Mouse (Mus musculus) forebrain, postnatal 0 days (tissue): ENCODE measurements around the gene Spag9. TPM values are rescaled to one million over a fixed set of nuclear protein-coding genes. Genes with fewer than 3 reads are reported as not detected.
A peak's percentile ranks its signal among the peaks of the same experiment; 100 is the strongest.
"Not testable (repeated sequence)": the region's sequence is repeated elsewhere in the genome, so short reads cannot be mapped to it uniquely, and the experiment has no call there.

Source experiments
- ATAC-seq: fragments of 200-750 bp; cut with Nextera tagmentation; 2 replicates; pipeline ENCODE4 v1.8.0; 2017; ENCODE audit warnings: mild to moderate bottlenecking, moderate library complexity
- DNase-seq: peaks from one replicate; pipeline ENCODE4 v3.0.0-alpha.2; 2015
- H3K27ac ChIP-seq: fragments of 300-500 bp; sonication (generic); 2 replicates; pipeline ENCODE4 v1.5.1; 2014; ENCODE audit warnings: low read depth, mild to moderate bottlenecking, antibody characterized with exemption, low read length, moderate library complexity, mixed read lengths
- H3K27me3 ChIP-seq: fragments of 300-500 bp; sonication (generic); 2 replicates; pipeline ENCODE4 v1.6.1; 2014; ENCODE audit warnings: mild to moderate bottlenecking, low read length, mixed read lengths; ENCODE audit not compliant: insufficient read depth
- H3K36me3 ChIP-seq: fragments of 300-500 bp; sonication (generic); 2 replicates; pipeline ENCODE4 v1.6.1; 2014; ENCODE audit warnings: mild to moderate bottlenecking, moderate library complexity; ENCODE audit not compliant: insufficient read depth
- H3K4me1 ChIP-seq: fragments of 300-500 bp; sonication (generic); 2 replicates; pipeline ENCODE4 v1.6.1; 2014; ENCODE audit warnings: antibody characterized with exemption; ENCODE audit not compliant: insufficient read depth
- H3K4me2 ChIP-seq: fragments of 300-500 bp; sonication (generic); 2 replicates; pipeline ENCODE4 v1.6.1; 2014; ENCODE audit warnings: low read depth, mild to moderate bottlenecking, moderate library complexity
- H3K4me3 ChIP-seq: fragments of 300-500 bp; sonication (generic); 2 replicates; pipeline ENCODE4 v1.5.1; 2014; ENCODE audit warnings: low read depth, low read length, mixed read lengths
- H3K9ac ChIP-seq: fragments of 300-500 bp; sonication (generic); 2 replicates; pipeline ENCODE4 v1.6.1; 2014; ENCODE audit warnings: mild to moderate bottlenecking
- H3K9me3 ChIP-seq: fragments of 300-500 bp; sonication (generic); 2 replicates; pipeline ENCODE4 v1.6.1; 2016; ENCODE audit warnings: low read length
- CTCF ChIP-seq: sonication (generic); IDR thresholded peaks from 2 replicates; pipeline ENCODE4 v1.5.1; 2016; ENCODE audit warnings: antibody characterized with exemption, control low read depth, low read depth
- WGBS: fragments of 180-500 bp; shearing (Covaris S2); extraction: QIAGEN DNeasy Blood & Tissue Kit; methylation state at CpG from one replicate; pipeline ENCODE4 v1.1.7; 2014; 5-methylcytosine and 5-hydroxymethylcytosine counted together
- polyA plus RNA-seq: library from polyadenylated mRNA; unstranded; fragments of >200 nt; fragmentation: Nextera tagmentation; extraction: Ambion mirVana; gene quantifications from 2 replicates; pipeline ENCODE4 v1.2.1, GENCODE M21; 2015
- total RNA-seq: library from RNA; depleted of rRNA; stranded (reverse); fragments of >200 nt; gene quantifications from 2 replicates; pipeline ENCODE4 v1.2.3, GENCODE M21; 2014

Gene Spag9
- total and polyA plus RNA-seq, 2 experiments from 2014 or later, result 67.1 to 155 TPM

DNA sequence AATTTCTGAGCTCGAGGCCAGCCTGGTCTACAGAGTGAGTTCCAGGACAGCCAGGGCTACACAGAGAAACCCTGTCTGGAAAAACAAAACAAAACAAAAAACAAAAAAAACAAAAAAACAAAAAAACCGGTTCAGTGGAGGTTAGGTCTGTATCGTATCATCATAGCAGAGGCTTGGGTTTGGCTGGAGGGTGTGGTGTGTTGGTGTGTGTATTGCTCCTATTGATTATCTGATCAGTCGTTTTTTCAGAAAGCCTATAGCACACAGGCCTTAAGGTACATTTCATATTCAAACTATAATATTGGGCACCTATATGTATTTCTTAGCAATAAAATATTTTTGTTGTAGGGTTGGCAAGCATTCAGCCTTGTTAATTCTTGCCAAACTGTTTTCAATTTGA, 36.2 kb downstream of the Spag9 start:
- TF ChIP-seq CTCF, result no peak
- 84% methylated on average over 4 of the region's 4 CpGs for WGBS
- DNase-seq, result no peak

DNA sequence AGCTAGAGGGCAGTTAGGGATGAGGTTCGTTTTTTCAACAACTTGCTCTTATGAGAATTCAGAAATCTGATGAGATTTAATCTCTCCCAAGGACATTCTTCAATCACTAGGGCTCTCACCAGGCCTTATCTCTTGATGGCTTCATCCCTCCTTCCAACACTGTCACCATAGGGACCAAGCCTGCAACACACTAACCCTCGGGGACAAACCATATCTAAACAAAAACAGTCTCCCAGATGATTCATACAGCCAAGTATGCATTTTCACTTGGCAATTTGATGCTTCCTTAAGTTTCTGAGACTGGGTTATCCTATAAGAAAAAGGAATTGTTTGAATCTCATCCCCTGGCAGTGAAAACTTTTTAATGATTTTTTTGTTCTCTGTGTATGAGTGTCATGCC, 37.1 kb downstream of the Spag9 start:
- H3K4me3 ChIP-seq, result no peak overlapping the region
- no peak overlapping the region for H3K27ac ChIP-seq
- no peaks in the 10 kb centered on the region for H3K4me1 ChIP-seq
- no peak for TF ChIP-seq CTCF
- no peaks in the 10 kb centered on the region for H3K36me3 ChIP-seq
- DNase-seq (no peak), ATAC-seq (no peak)
- H3K27me3 ChIP-seq, result no peaks in the 10 kb centered on the region
- H3K9me3 ChIP-seq, result no peaks in the 10 kb centered on the region
- H3K9ac ChIP-seq, result no peak overlapping the region
- WGBS, result 64% methylated on average over 2 of the region's 2 CpGs
- no peak overlapping the region for H3K4me2 ChIP-seq

More for the DNA sequence above, 36.2 kb downstream of the Spag9 start:
- no peaks in the 10 kb centered on the region for H3K9me3 ChIP-seq
- H3K27ac ChIP-seq, result no peak overlapping the region
- no peaks in the 10 kb centered on the region for H3K4me1 ChIP-seq
- H3K4me2 ChIP-seq, result no peak overlapping the region
- no peak for ATAC-seq
- H3K36me3 ChIP-seq, result no peaks in the 10 kb centered on the region
- no peaks in the 10 kb centered on the region for H3K27me3 ChIP-seq
- no peak overlapping the region for H3K4me3 ChIP-seq
- H3K9ac ChIP-seq, result no peak overlapping the region

DNA sequence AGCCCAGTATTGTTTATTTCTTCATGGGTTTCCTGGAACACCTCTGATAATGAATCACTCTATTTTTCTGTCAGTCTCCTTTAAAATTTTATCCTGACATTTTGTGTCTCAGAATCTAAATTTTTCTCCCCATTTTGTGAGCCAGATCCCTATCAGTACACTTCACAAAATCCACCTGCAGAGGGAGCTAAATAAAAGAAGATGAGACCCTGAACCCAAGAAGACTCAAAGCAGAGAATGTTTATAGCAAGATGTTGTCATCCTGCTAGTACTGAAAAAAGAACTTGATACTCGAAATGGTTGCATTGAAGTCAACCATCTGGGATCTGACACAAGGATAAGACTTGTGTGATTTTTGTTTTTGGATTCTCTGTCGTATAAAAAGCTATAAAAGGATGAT, 40.1 kb downstream of the Spag9 start:
- Histone ChIP-seq H3K4me2 (no peak overlapping the region), H3K27me3 (no peaks in the 10 kb centered on the region), H3K27ac (0 out of 2 replicates have a peak overlapping the region, but pooled peaks have one; percentile 23), H3K9me3 (no peaks in the 10 kb centered on the region), H3K36me3 (no peaks in the 10 kb centered on the region), H3K4me1 (no peaks in the 10 kb centered on the region), H3K4me3 (no peak overlapping the region), H3K9ac (no peak overlapping the region)
- DNase-seq (peak; percentile 73), ATAC-seq (peak; percentile 87)
- peak; percentile 67 for TF ChIP-seq CTCF
- WGBS, result 25% methylated on average over 2 of the region's 2 CpGs

DNA sequence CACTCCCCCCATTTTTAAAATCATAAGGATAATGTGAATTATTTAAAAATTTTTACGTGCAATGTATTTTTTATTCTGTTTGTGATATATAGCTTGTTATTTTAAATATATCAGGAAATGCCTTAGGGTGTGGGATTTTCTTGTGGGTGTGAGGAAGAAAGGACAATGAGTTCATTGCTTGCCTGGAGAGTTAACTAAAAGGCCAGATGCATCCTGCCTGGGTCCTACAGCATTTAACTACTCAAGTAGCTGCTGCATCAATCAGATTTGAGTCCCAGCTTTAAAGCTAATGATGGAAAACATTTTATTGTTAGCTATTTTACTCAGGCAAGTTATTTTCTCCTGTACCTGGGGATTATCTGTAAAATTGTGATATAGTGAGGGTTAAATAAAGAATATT, 45.6 kb downstream of the Spag9 start:
- no peak for TF ChIP-seq CTCF
- no peak overlapping the region for H3K9ac ChIP-seq
- H3K9me3 ChIP-seq, result no peaks in the 10 kb centered on the region
- DNase-seq, result no peak
- no peak overlapping the region for H3K4me3 ChIP-seq
- H3K4me2 ChIP-seq, result no peak overlapping the region
- no peak for ATAC-seq
- H3K27me3 ChIP-seq, result no peaks in the 10 kb centered on the region
- H3K4me1 ChIP-seq, result no peaks in the 10 kb centered on the region
- no peaks in the 10 kb centered on the region for H3K36me3 ChIP-seq
- 92% methylated on average over 1 of the region's 1 CpGs for WGBS
- no peak overlapping the region for H3K27ac ChIP-seq

DNA sequence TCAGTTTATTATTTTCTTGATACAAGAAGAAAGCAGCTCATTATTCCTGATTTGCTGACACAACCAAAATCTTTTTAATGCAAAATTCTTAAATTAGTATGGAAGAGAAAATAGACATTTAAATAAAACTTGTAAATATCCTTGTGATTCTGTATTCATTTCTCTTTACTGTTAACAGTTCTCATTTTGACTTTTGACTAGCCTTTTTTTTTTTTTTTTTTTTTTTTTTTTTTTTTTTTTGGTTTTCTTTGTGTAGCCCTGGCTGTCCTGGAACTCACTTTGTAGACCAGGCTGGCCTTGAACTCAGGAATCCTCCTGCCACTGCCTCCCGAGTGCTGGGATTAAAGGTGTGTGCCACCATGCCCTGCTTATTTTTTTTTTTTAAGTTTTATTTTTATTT, 46.4 kb downstream of the Spag9 start:
- H3K9ac ChIP-seq, H3K27ac ChIP-seq, DNase-seq, H3K9me3 ChIP-seq, H3K4me1 ChIP-seq, H3K4me2 ChIP-seq, ATAC-seq, H3K4me3 ChIP-seq, H3K36me3 ChIP-seq, H3K27me3 ChIP-seq: not testable (repeated sequence)
- 56% methylated on average over 1 of the region's 1 CpGs for WGBS

DNA sequence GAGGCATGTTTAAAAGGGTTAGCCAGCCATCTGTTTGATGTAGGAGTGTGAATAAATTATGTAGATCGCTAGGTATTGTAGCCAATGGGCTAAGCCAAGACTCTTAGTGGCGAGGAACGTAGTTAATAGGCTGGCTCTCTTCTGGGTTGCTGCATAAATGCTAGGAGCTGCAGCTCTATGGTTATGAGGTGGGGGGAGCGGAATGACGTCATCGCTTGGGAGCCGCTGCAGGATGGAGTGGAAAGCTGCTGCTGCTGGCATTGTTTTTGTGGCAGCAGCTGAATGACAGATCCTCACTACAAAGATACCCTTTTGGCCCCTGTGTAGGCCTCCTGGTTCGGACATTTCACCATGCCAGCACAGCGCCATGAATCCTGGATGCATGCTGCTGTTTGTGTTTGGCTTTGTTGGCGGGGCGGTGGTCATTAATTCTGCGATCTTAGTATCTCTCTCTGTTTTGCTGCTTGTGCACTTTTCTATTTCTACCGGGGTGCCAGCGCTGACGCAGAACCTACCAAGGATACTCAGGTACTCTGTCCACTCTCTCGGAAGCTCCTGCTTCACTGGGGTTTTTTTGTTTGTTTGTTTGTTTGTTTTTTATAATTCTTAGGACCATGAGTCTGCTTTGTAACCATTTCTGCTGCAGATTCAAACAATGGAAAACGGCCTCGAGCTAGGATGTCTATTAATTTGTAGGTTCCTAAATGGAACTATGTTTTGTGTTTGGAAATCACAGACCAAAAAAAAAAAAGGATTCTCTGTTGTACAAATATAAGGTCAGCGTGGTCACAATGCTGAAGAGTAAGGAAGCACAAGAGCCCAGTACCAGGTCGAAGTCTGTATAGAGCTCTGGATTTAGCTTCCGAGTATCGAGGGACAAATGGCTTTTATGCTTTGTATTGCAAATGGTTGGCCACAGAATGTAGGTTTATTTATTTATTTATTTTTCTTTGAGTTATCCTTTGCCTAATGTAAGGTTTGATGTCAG, 48.4 kb downstream of the Spag9 start:
- peak; percentile 97 for DNase-seq
- Histone ChIP-seq H3K4me1 (peaks cover 10% of the 10 kb centered on the region), H3K4me3 (peak overlapping the region; percentile 75), H3K4me2 (peak overlapping the region; percentile 55), H3K27ac (peak overlapping the region; percentile 95), H3K36me3 (peaks cover 4% of the 10 kb centered on the region; the same call in 1 of the 2 replicates), H3K9me3 (no peaks in the 10 kb centered on the region), H3K27me3 (no peaks in the 10 kb centered on the region), H3K9ac (peak overlapping the region; percentile 87)
- TF ChIP-seq CTCF, result no peak
- ATAC-seq, result peak; percentile 100
- 2% methylated on average over 22 of the region's 22 CpGs for WGBS

DNA sequence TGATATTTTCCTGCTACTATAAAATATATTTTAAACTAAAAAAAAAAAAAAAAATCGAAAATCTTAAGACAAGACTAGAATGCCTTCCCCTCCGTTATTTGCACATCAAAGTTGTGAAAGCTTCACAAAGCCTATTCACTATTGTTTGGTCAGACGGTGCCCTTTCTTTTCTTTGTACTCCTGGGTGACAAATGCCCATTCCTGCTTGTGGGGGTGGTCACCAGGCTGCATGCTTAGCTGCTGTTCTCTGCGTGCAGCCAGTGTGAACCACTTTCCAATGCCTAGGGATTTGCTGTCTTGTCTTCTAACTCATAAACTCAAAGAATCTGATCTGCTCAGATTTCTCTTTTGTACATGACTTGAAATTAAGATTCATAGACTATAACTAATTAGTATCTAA, 49.1 kb downstream of the Spag9 start:
- peaks cover 7% of the 10 kb centered on the region; the same call in 1 of the 2 replicates for H3K36me3 ChIP-seq
- H3K4me3 ChIP-seq, result peak overlapping the region; percentile 75
- WGBS, result 2% methylated on average over 4 of the region's 4 CpGs
- ATAC-seq, result no peak
- H3K4me1 ChIP-seq, result peaks cover 10% of the 10 kb centered on the region
- H3K27me3 ChIP-seq, result no peaks in the 10 kb centered on the region
- H3K4me2 ChIP-seq, result peak overlapping the region; percentile 55
- H3K9ac ChIP-seq, result peak overlapping the region; percentile 87
- H3K27ac ChIP-seq, result peak overlapping the region; percentile 95
- no peaks in the 10 kb centered on the region for H3K9me3 ChIP-seq
- no peak for TF ChIP-seq CTCF
- DNase-seq, result peak; percentile 48
